Mouse (Mus musculus) midbrain, embryonic 12.5 days (tissue): ENCODE data around the gene Ostf1. TPM values are rescaled to one million over a fixed set of nuclear protein-coding genes. Genes with fewer than 3 reads are reported as not detected.

ENCODE experiments used
- ATAC-seq: fragments of 200-750 bp; cut with Nextera tagmentation; 2 replicates; pipeline ENCODE4 v1.8.0; 2017; ENCODE audit warnings: low read depth, moderate TSS enrichment, moderate library complexity; ENCODE audit not compliant: low FRiP score
- H3K27ac ChIP-seq: fragments of 300-500 bp; sonication (generic); replicated peaks from 2 replicates; pipeline ENCODE4 v1.5.1; 2016; ENCODE audit warnings: mild to moderate bottlenecking
- H3K27me3 ChIP-seq: fragments of 300-500 bp; sonication (generic); 2 replicates; pipeline ENCODE4 v1.6.1; 2016; ENCODE audit warnings: mild to moderate bottlenecking
- H3K36me3 ChIP-seq: fragments of 300-500 bp; sonication (generic); 2 replicates; pipeline ENCODE4 v1.6.1; 2016
- H3K4me1 ChIP-seq: fragments of 300-500 bp; sonication (generic); 2 replicates; pipeline ENCODE4 v1.6.1; 2016
- H3K4me2 ChIP-seq: fragments of 300-500 bp; sonication (generic); replicated peaks from 2 replicates; pipeline ENCODE4 v1.6.1; 2016; ENCODE audit warnings: mild to moderate bottlenecking, moderate library complexity
- H3K4me3 ChIP-seq: fragments of 300-500 bp; sonication (generic); 2 replicates; pipeline ENCODE4 v1.5.1; 2016; ENCODE audit warnings: mild to moderate bottlenecking
- H3K9ac ChIP-seq: fragments of 300-500 bp; sonication (generic); replicated peaks from 2 replicates; pipeline ENCODE4 v1.6.1; 2016; ENCODE audit warnings: mild to moderate bottlenecking, moderate library complexity
- H3K9me3 ChIP-seq: fragments of 300-500 bp; sonication (generic); 2 replicates; pipeline ENCODE4 v1.6.1; 2016; ENCODE audit warnings: mild to moderate bottlenecking
- WGBS: fragments of 180-500 bp; shearing (Covaris S2); methylation state at CpG from one replicate; pipeline ENCODE4 v1.1.7; 2016; 5-methylcytosine and 5-hydroxymethylcytosine counted together
- polyA plus RNA-seq: library from polyadenylated mRNA; unstranded; fragments of >200 nt; fragmentation: Nextera tagmentation; extraction: Ambion mirVana; gene quantifications from 2 replicates; pipeline ENCODE4 v1.2.1, GENCODE M21; 2016

The Ostf1 gene
- polyA plus RNA-seq, 1 experiment from 2014 or later = 43.5 TPM

GRCm38 (mm10) chr19:18615680-18616240 is 15.9 kb downstream of the Ostf1 start:
- Histone ChIP-seq H3K4me2 (no peak overlapping the region), H3K4me1 (no peaks in the 10 kb centered on the region), H3K4me3 (no peak overlapping the region), H3K9ac (no peak overlapping the region), H3K27ac (no peak overlapping the region), H3K9me3 (no peaks in the 10 kb centered on the region), H3K36me3 (no peaks in the 10 kb centered on the region), H3K27me3 (no peaks in the 10 kb centered on the region)
- WGBS = 75% methylated on average over 9 of the region's 9 CpGs
- ATAC-seq = no peak

GRCm38 (mm10) chr19:18614337-18614736 is 17.3 kb downstream of the Ostf1 start:
- H3K36me3 ChIP-seq = no peaks in the 10 kb centered on the region
- no peak overlapping the region for H3K9ac ChIP-seq
- 87% methylated on average over 7 of the region's 7 CpGs for WGBS
- no peak for ATAC-seq
- no peaks in the 10 kb centered on the region for H3K4me1 ChIP-seq
- no peak overlapping the region for H3K27ac ChIP-seq
- no peak overlapping the region for H3K4me2 ChIP-seq
- H3K4me3 ChIP-seq = no peak overlapping the region
- no peaks in the 10 kb centered on the region for H3K27me3 ChIP-seq
- no peaks in the 10 kb centered on the region for H3K9me3 ChIP-seq

GRCm38 (mm10) chr19:18608975-18609374 is 22.6 kb downstream of the Ostf1 start:
- ATAC-seq = no peak
- H3K4me3 ChIP-seq = no peak overlapping the region
- no peak overlapping the region for H3K9ac ChIP-seq
- H3K4me2 ChIP-seq = no peak overlapping the region
- no peaks in the 10 kb centered on the region for H3K27me3 ChIP-seq
- WGBS = 70% methylated on average over 6 of the region's 6 CpGs
- H3K4me1 ChIP-seq = no peaks in the 10 kb centered on the region
- H3K9me3 ChIP-seq = no peaks in the 10 kb centered on the region
- H3K36me3 ChIP-seq = no peaks in the 10 kb centered on the region
- H3K27ac ChIP-seq = no peak overlapping the region

GRCm38 (mm10) chr19:18607907-18608306 is 23.7 kb downstream of the Ostf1 start:
- H3K9me3 ChIP-seq = no peaks in the 10 kb centered on the region
- H3K27me3 ChIP-seq = no peaks in the 10 kb centered on the region
- no peaks in the 10 kb centered on the region for H3K4me1 ChIP-seq
- H3K9ac ChIP-seq = no peak overlapping the region
- no peak overlapping the region for H3K4me2 ChIP-seq
- ATAC-seq = no peak
- no peaks in the 10 kb centered on the region for H3K36me3 ChIP-seq
- H3K27ac ChIP-seq = no peak overlapping the region
- no peak overlapping the region for H3K4me3 ChIP-seq
- WGBS = 39% methylated on average over 7 of the region's 7 CpGs

- no peak for ATAC-seq
- Histone ChIP-seq H3K9ac (no peak overlapping the region), H3K36me3 (no peaks in the 10 kb centered on the region), H3K4me2 (no peak overlapping the region), H3K4me3 (no peak overlapping the region), H3K27ac (no peak overlapping the region), H3K9me3 (no peaks in the 10 kb centered on the region), H3K27me3 (no peaks in the 10 kb centered on the region), H3K4me1 (no peaks in the 10 kb centered on the region)
- WGBS = 82% methylated on average over 6 of the region's 6 CpGs
These were observed 28.6 kb downstream of the Ostf1 start for GRCm38 (mm10) chr19:18603011-18603410.

- Histone ChIP-seq H3K4me3 (no peak overlapping the region), H3K36me3 (no peaks in the 10 kb centered on the region), H3K27me3 (no peaks in the 10 kb centered on the region), H3K4me1 (no peaks in the 10 kb centered on the region), H3K27ac (no peak overlapping the region), H3K9ac (no peak overlapping the region), H3K4me2 (no peak overlapping the region), H3K9me3 (no peaks in the 10 kb centered on the region)
- 93% methylated on average over 9 of the region's 9 CpGs for WGBS
- ATAC-seq = no peak
These were observed 31.0 kb downstream of the Ostf1 start for GRCm38 (mm10) chr19:18600611-18601010.

- Histone ChIP-seq H3K4me1 (no peaks in the 10 kb centered on the region), H3K9me3 (no peaks in the 10 kb centered on the region), H3K36me3 (no peaks in the 10 kb centered on the region), H3K4me2 (no peak overlapping the region), H3K4me3 (no peak overlapping the region), H3K27ac (no peak overlapping the region), H3K9ac (no peak overlapping the region), H3K27me3 (no peaks in the 10 kb centered on the region)
- 89% methylated on average over 5 of the region's 5 CpGs for WGBS
- ATAC-seq = no peak
These were observed 32.0 kb downstream of the Ostf1 start for GRCm38 (mm10) chr19:18599650-18600049.

GRCm38 (mm10) chr19:18599051-18599450 is 32.6 kb downstream of the Ostf1 start:
- no peak overlapping the region for H3K9ac ChIP-seq
- no peak overlapping the region for H3K4me2 ChIP-seq
- H3K27me3 ChIP-seq = no peaks in the 10 kb centered on the region
- no peak for ATAC-seq
- no peaks in the 10 kb centered on the region for H3K9me3 ChIP-seq
- no peaks in the 10 kb centered on the region for H3K36me3 ChIP-seq
- WGBS = 72% methylated on average over 8 of the region's 8 CpGs
- H3K4me3 ChIP-seq = no peak overlapping the region
- no peaks in the 10 kb centered on the region for H3K4me1 ChIP-seq
- H3K27ac ChIP-seq = no peak overlapping the region

- no peaks in the 10 kb centered on the region for H3K27me3 ChIP-seq
- no peak for ATAC-seq
- H3K36me3 ChIP-seq = no peaks in the 10 kb centered on the region
- H3K9me3 ChIP-seq = no peaks in the 10 kb centered on the region
- no peak overlapping the region for H3K4me2 ChIP-seq
- WGBS = 94% methylated on average over 3 of the region's 3 CpGs
- no peak overlapping the region for H3K27ac ChIP-seq
- no peak overlapping the region for H3K9ac ChIP-seq
- H3K4me1 ChIP-seq = no peaks in the 10 kb centered on the region
- no peak overlapping the region for H3K4me3 ChIP-seq
These were observed 33.2 kb downstream of the Ostf1 start for GRCm38 (mm10) chr19:18598265-18598926.

- ATAC-seq = no peak
- H3K27ac ChIP-seq = no peak overlapping the region
- H3K36me3 ChIP-seq = no peaks in the 10 kb centered on the region
- H3K9me3 ChIP-seq = no peaks in the 10 kb centered on the region
- H3K4me1 ChIP-seq = no peaks in the 10 kb centered on the region
- no peak overlapping the region for H3K4me3 ChIP-seq
- no peak overlapping the region for H3K4me2 ChIP-seq
- 83% methylated on average over 6 of the region's 6 CpGs for WGBS
- H3K27me3 ChIP-seq = no peaks in the 10 kb centered on the region
- no peak overlapping the region for H3K9ac ChIP-seq
These were observed 33.9 kb downstream of the Ostf1 start for GRCm38 (mm10) chr19:18597772-18598171.

GRCm38 (mm10) chr19:18596876-18597275 is 34.7 kb downstream of the Ostf1 start:
- 90% methylated on average over 5 of the region's 5 CpGs for WGBS
- ATAC-seq = no peak
- Histone ChIP-seq H3K4me3 (no peak overlapping the region), H3K36me3 (no peaks in the 10 kb centered on the region), H3K4me1 (0 out of 2 replicates have a peak, but pooled peaks cover 2% of the 10 kb centered on the region), H3K9me3 (no peaks in the 10 kb centered on the region), H3K9ac (no peak overlapping the region), H3K27me3 (no peaks in the 10 kb centered on the region), H3K4me2 (no peak overlapping the region), H3K27ac (no peak overlapping the region)

- no peaks in the 10 kb centered on the region for H3K36me3 ChIP-seq
- WGBS = 87% methylated on average over 10 of the region's 10 CpGs
- H3K4me1 ChIP-seq = peaks cover 18% of the 10 kb centered on the region; the same call in 1 of the 2 replicates
- no peak overlapping the region for H3K9ac ChIP-seq
- no peak overlapping the region for H3K4me3 ChIP-seq
- H3K27me3 ChIP-seq = no peaks in the 10 kb centered on the region
- H3K4me2 ChIP-seq = no peak overlapping the region
- no peak for ATAC-seq
- H3K27ac ChIP-seq = no peak overlapping the region
- no peaks in the 10 kb centered on the region for H3K9me3 ChIP-seq
These were observed 37.9 kb downstream of the Ostf1 start for GRCm38 (mm10) chr19:18593722-18594121.

GRCm38 (mm10) chr19:18592919-18593318 is 38.7 kb downstream of the Ostf1 start:
- Histone ChIP-seq H3K4me1 (peaks cover 18% of the 10 kb centered on the region; the same call in 1 of the 2 replicates), H3K4me2 (no peak overlapping the region), H3K36me3 (no peaks in the 10 kb centered on the region), H3K9ac (no peak overlapping the region), H3K27ac (no peak overlapping the region), H3K9me3 (no peaks in the 10 kb centered on the region), H3K4me3 (no peak overlapping the region), H3K27me3 (no peaks in the 10 kb centered on the region)
- 83% methylated on average over 6 of the region's 6 CpGs for WGBS
- ATAC-seq = no peak
